Mouse (Mus musculus): ENCODE measurements around the gene Gm37240.

The Gm37240 gene

DNA sequence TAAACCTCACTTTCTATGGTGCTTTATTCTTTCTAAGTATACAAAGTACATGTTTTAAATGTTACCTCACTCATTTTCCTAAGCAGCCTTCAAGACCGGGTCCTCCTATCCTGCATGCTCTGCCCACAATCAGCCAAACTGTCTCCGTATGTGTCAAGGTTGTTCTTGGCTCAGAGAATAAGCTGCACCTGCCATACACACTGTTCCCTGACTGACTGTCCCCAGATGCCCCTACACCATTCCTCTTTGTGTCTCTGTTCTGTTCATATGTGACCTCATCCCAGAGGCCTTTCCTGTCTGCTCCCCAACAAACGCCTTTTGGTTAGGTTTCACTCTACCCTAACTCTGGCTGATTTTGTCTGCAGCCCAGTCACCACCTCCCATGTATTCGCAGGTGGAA, 60.0 kb downstream of the Gm37240 start:
- no peak for DNase-seq (ENCODE audit: low spot score)

DNA sequence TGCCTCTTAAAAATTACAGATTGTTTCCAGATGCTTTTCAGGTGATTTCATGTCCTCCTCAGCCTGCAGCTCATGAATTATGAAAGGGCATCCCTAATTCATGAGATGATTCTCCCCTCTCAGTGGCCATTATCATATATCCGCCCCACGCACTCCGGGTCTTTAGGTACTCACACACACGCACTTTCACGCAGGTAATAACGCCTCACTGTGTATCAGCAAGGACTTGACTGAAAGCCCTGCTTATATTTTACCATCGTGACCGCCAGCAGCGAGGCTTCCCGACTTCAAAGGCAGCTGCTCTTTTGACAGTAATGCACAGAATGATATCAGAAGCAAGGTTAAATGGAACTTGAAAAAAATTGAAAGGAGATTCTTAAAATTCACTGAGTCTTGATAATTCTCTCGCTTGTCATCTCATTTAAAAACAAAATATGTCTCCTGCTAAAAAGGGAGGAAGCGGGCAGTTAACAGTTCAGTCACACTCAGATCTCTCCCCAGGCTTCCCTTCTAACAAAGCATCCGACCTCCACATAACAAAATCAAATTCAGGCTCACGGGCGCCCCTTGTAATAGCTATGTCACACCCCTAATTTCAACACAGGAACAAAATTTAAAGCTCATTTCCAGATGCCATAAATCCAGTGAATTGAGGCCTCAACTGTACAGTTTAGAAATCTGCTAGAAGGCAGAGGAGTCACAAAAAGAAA, 66.3 kb downstream of the Gm37240 start:
- peak; percentile 26 for DNase-seq (ENCODE audit: low spot score)

DNA sequence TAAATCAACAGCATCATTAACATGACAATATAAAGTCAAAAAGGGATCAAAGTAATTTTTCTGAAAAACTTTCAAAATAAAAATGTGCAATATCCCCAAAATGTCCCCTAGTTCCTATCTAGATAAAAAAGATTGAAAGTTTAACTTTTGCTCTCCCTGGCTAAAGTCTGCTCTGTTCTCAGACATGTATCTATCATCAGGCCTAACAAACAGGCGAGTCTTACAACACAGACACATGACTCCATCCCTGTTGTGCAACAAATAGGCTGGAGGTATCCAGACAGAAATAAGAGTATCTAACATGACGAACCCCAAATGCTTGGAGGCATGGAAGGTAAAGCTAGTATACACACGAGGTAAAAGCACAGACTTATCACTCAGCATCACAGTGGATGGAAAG, 68.0 kb downstream of the Gm37240 start:
- no peak for DNase-seq (ENCODE audit: low spot score)

DNA sequence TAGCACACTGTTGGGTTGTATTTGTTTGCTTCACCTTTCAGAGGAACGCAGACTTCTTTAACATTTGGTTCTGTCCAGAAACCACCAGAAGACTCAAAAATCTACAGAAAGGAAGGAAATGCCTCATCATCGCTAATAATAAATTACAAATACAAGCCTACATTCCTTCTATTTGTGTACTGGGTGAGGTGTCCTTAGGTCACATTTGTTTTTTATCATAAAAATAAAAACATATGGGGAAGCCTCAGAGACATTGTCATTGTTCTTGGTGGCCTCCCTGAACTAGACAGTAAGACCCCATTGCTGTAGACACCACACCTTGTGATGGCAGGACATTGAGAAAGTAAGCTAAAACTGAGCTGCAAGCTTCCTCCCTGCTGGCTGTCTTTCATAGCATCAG, 70.1 kb downstream of the Gm37240 start, which contains the start of gene Fam160a1:
Fam160a1 (minus strand) TSS at position 101 of the 400 bp plus-strand sequence.
- DNase-seq (ENCODE audit: low spot score): no peak

DNA sequence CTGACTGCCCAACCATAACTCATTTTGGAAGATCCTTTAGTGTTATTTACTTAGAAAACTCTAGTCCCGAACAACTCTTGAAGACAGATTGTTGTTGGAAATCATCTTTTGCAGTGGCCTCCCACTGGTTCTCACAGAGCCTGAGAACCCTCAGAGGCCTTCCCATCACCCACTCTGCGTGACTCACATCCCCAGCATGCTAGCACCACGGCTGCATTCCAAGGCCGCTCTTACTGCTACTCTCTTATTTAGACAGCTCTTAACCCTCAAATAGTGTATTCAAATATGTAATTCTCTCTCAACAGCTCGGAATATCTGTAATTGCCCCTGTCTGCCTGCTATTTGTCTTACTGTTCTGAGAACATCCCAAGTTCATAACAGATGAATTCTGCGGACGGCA, 73.1 kb downstream of the Gm37240 start:
- no peak for DNase-seq (ENCODE audit: low spot score)

DNA sequence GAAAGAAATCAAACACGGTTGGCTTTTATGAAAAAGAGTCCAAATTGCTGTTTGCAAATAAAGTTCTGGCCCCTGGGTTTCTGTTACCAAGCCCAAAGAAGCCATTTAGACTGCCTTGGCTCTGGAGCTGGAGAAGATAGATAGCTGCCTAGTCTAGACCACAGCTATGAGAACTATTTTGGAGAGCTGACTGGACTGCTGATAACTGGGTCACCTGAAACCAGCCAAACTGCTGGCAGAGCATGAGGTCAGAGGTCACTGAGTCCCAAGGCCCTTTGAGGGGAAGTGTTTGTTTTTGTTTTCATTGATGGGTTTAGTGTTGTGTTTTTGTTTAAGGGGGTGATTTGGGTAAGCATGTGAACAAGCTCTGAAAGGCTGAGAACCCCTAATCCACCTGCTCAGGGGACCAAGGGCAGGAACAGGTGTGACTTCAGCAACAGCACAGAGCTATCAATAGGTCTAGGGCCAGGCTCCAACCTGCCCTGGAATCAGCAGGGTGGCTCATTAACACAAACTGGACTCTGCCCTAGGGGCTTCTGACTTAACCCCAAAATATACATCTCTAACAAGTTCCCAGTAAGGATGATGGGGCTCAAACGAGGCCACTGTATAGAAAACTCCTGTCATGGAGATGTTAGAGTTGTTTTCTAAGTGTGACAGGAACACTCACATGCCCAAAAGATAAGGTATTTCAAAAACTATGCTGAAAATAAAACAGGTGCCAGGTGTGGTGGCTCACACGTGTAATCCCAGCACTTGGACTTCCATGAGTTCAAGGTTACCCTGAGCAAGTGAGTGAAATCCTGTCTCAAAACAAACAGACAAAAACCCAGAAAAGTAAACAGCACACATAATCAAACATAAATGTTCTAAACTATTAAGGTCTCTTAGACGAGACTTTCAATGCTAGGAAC, 74.0 kb downstream of the Gm37240 start:
- DNase-seq (ENCODE audit: low spot score): no peak

DNA sequence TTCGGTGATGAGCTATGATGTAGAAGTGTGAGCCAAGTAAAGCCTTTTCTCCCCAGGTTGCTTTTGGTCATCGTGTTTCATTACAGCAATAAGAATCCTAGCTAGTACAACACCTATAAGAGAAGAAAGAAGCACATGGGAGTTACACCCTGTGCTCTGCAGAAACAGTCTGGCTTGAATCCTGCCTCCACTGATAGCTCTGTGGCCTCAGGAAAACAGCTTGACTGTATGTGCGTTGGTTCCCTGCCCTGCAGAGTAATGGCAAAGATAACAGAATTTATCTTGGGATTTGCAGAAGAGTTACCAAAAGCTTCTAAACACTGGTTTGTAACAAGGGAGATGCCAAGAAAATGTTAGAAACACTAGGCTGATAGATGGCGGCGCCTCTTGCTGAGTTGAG, 75.3 kb downstream of the Gm37240 start:
- DNase-seq (ENCODE audit: low spot score): no peak

DNA sequence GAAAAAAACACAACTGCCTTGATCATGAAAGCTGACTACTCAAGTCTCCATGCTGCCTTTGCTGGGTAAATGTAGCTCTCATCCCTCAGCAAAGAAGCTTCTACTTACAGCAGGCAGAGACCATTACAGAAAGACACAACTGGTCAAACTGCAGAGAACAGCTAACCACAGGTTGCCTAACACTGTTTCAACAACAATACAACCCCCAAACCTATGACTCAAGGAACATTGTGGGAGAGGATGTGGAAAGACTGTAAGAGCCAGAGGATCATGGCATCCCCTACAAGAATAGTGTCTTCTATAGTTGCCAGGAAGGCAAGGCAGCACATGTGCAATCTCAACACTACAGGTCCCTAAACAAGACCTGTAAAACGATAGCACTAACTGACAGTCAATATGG, 94.2 kb downstream of the Gm37240 start:
- DNase-seq (ENCODE audit: low spot score): no peak

GRCm38 (mm10) chr3:85789748-85790147, 97.6 kb downstream of the Gm37240 start:
- DNase-seq (ENCODE audit: low spot score): no peak

GRCm38 (mm10) chr3:85786501-85786900, 100.8 kb downstream of the Gm37240 start:
- no peak for DNase-seq (ENCODE audit: low spot score)

DNA sequence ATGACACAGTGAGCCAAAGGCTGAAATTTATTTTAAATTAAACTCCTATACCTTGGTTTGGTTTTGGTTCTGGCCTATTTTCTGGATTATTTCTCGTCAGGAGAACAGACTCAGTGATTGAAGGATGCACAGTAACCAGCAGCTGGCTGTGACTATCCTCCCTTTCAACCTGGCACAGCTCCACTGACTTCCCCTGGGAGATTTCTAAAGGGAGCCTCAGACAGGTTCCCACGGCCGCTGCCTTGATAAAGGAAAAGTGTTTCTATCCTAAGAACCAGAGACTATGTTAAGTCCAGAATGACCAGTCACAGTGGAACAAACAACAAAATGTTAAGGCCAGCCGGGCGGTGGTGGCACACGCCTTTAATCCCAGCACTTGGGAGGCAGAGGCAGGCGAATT, 106.4 kb downstream of the Gm37240 start:
- DNase-seq (ENCODE audit: low spot score): no peak

DNA sequence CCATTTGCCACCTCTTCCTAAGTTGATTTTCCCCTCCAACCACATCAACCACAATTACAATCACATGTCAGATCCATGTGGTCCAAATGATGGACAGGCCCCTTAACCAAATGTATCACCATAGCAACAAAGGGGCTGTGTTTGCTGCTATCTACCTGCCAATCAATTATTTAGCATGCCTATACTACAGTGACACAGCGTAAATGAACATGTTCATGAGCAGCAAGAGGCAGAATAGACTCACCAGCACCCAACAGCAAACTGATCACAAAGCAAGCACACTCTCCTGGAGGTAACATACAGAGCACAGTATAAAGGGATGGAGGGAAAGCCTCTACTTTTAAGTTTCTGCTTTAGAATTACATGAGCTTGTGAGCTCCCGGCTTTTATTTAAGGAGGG, 107.0 kb downstream of the Gm37240 start:
- peak; percentile 25 for DNase-seq (ENCODE audit: low spot score)

DNA sequence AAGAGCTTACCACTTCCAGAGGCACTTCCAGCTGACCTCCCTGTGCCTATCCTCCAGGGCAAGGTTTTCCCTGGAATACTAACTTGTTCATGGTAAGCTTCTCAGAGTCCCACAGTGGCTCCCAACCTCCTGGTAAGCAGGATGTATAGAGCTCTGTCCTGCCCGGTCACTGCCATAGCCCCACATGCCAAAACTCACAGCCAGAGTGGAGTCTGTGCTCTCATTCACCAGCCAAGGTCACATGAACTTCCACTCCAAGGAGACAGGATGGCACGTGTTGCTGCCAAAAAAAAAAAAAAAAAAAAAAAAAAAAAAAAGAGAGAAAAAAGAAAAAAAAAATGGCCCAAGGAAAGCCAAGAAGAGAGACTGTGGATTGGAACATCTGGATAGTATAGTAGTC, 109.5 kb downstream of the Gm37240 start:
- DNase-seq (ENCODE audit: low spot score): no peak

- DNase-seq (ENCODE audit: low spot score): no peak
These were observed 110.0 kb downstream of the Gm37240 start for GRCm38 (mm10) chr3:85777356-85777755.

GRCm38 (mm10) chr3:85776707-85777106, 110.6 kb downstream of the Gm37240 start:
- DNase-seq (ENCODE audit: low spot score): no peak

DNA sequence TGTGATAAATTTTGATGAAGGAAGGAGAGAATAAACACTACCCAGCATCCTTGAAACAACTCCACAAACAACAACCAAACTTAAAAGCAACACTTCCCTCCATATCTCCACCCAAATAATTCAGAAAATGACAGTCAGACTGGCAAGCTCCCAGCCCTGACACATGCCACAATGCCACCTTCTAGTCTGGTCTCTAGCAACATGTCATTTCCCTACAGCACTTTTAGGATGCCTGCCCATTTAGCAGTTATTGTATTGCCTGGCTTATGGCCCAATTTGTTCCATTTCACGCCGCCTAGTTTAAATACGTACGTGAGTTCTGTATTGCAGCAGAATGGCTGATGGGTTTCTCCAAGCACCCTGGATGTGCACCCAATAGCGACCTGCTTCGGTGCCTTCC, 111.2 kb downstream of the Gm37240 start:
- DNase-seq (ENCODE audit: low spot score): no peak

- DNase-seq (ENCODE audit: low spot score): no peak
These were observed 113.4 kb downstream of the Gm37240 start for GRCm38 (mm10) chr3:85773886-85774285.

DNA sequence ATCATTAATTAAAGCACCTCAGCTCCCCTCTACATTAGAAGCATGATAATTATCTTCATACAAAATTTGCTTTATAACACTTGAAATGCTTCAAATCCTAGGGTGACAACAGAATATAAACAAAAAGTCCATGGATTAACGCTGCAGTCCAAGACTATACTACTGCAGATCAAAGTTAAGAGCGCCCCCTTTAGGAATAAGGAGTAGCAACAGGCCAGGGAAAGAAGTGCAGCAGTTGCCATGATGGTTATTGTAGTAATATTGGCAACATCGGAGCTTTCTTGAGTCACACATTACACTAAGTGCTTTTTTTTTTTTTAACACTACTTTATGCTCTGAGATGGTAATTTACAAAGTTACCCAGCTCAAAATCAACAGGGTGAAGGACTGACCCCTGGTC, 113.9 kb downstream of the Gm37240 start:
- DNase-seq (ENCODE audit: low spot score): peak; percentile 65

GRCm38 (mm10) chr3:85764937-85765337, 122.4 kb downstream of the Gm37240 start:
- peak; percentile 34 for DNase-seq (ENCODE audit: low spot score)

GRCm38 (mm10) chr3:85764008-85764834, 123.1 kb downstream of the Gm37240 start:
- peak; percentile 76 for DNase-seq (ENCODE audit: low spot score)

- DNase-seq (ENCODE audit: low spot score): no peak
These were observed 129.4 kb downstream of the Gm37240 start for GRCm38 (mm10) chr3:85757944-85758343.

- no peak for DNase-seq (ENCODE audit: low spot score)
These were observed 129.9 kb downstream of the Gm37240 start for GRCm38 (mm10) chr3:85757435-85757834.

Measured in retina, embryonic 14.5 days (tissue).